11 mouse cellular contexts compared by ENCODE assay signal in the genomic region with DNA sequence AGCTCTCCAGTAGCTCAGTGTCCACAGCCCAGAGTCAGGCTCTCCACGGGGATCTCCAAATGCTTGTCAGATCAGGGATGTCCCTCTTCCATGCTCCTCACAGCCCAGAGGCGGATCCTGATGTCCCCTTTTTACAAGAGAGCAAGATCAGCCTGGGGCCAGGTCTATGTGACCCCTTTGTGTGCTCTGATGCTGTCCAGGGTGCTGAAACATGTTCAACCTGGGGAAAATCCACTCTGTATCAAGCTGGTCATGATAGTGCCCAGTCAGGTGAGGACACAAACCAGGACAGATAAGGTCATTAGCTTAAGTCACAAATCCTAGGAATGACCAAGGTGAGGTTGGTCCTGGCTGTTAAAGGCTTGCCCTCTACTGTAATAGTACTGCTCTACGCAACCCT. TPM values are rescaled to one million over a fixed set of nuclear protein-coding genes. Genes with fewer than 3 reads are reported as not detected.
DNase-seq lines count a peak whose midpoint lies in the region; ATAC-seq and TF ChIP-seq lines count a peak whose summit lies in the region.
"Had no signal": no experiment of that assay in that cellular context is flagged by ENCODE, and none has a peak within 500 bp of the region (broad histone marks: within the 10 kb centered on the region; RNA-seq: fewer than 3 reads in every experiment).

No protein-coding gene starts in this region.

- no peaks in the 10 kb centered on the region for H3K79me2 ChIP-seq in MEL (ENCODE audit: control insufficient read depth, insufficient read depth, low read length, poor library complexity)

- no peak for ATAC-seq in liver, embryonic 12.5 days
- no peak for ATAC-seq in liver, postnatal 0 days
- ATAC-seq in forebrain, embryonic 15.5 days (replicated peaks): no peak

- 41% methylated on average over 3 of the region's 3 CpGs for WGBS in liver, embryonic 12.5 days (ENCODE audit: insufficient replicate concordance)
- WGBS in liver, postnatal 0 days (ENCODE audit: insufficient replicate concordance): 54% methylated on average over 3 of the region's 3 CpGs
- 62% methylated on average over 3 of the region's 3 CpGs for WGBS in forebrain, embryonic 15.5 days

- no peaks in the 10 kb centered on the region for H3K27me3 ChIP-seq in liver, embryonic 12.5 days (replicated peaks)
- H3K27me3 ChIP-seq in MEL (ENCODE audit: control insufficient read depth in 1 of 2, insufficient read depth in 2 of 2, low read length in 2 of 2): no peaks in the 10 kb centered on the region
- H3K27me3 ChIP-seq in liver, postnatal 0 days (ENCODE audit: insufficient read depth, low read length): no peaks in the 10 kb centered on the region
- no peaks in the 10 kb centered on the region for H3K27me3 ChIP-seq in forebrain, embryonic 15.5 days
- H3K27me3 ChIP-seq: embryonic facial prominence, embryonic 13.5 days had no signal

- no peak overlapping the region for H3K27ac ChIP-seq in liver, embryonic 12.5 days
- H3K27ac ChIP-seq in MEL (ENCODE audit: control insufficient read depth, low read depth, low read length): no peak overlapping the region
- no peak overlapping the region for H3K27ac ChIP-seq in liver, postnatal 0 days (ENCODE audit: low read depth)
- H3K27ac ChIP-seq in forebrain, embryonic 15.5 days (replicated peaks): no peak overlapping the region
- H3K27ac ChIP-seq: embryonic facial prominence, embryonic 13.5 days; heart, embryonic 10.5 days had no signal

- H3K4me2 ChIP-seq in liver, embryonic 12.5 days: no peak overlapping the region
- H3K4me2 ChIP-seq in liver, postnatal 0 days (ENCODE audit: low read depth, low read length): no peak overlapping the region
- H3K4me2 ChIP-seq in forebrain, embryonic 15.5 days (replicated peaks): no peak overlapping the region
- H3K4me2 ChIP-seq: embryonic facial prominence, embryonic 13.5 days had no signal

- TF ChIP-seq CTCF in MEL (IDR thresholded peaks at IDR 0.05 in 2 of 3, conservative IDR thresholded peaks at IDR 0.05 in 1 of 3; ENCODE audit: control insufficient read depth in 1 of 3, insufficient read depth in 1 of 3, low read depth in 2 of 3, low read length in 3 of 3, poor library complexity in 1 of 3, severe bottlenecking in 1 of 3): no peak
- TF ChIP-seq CTCF in liver, postnatal 0 days (IDR thresholded peaks at IDR 0.05; ENCODE audit: low read depth): no peak

- DNase-seq in liver (peak; percentile 21), MEL (ENCODE audit: low read depth, low spot score) (peak; percentile 37)
- peak; percentile 72 for DNase-seq in embryo, embryonic 10 days (ENCODE audit: low spot score)
- DNase-seq in liver, postnatal 0 days: peak; percentile 18
- DNase-seq in cerebellum, postnatal 10 days: no peak
- DNase-seq: right cerebral cortex, postnatal 14 days; thymus, postnatal 14 days had no signal

- no peaks in the 10 kb centered on the region for H3K9me3 ChIP-seq in liver, embryonic 12.5 days (replicated peaks)
- H3K9me3 ChIP-seq in MEL (replicated peaks; ENCODE audit: insufficient read depth, low read length): no peaks in the 10 kb centered on the region
- no peaks in the 10 kb centered on the region for H3K9me3 ChIP-seq in liver, postnatal 0 days (ENCODE audit: low read length)
- no peaks in the 10 kb centered on the region for H3K9me3 ChIP-seq in forebrain, embryonic 15.5 days
- H3K9me3 ChIP-seq: embryonic facial prominence, embryonic 13.5 days; heart, embryonic 10.5 days had no signal

- no peak overlapping the region for H3K9ac ChIP-seq in liver, embryonic 12.5 days
- H3K9ac ChIP-seq in MEL (ENCODE audit: control insufficient read depth, low read depth, low read length, poor library complexity, severe bottlenecking): no peak overlapping the region
- H3K9ac ChIP-seq in liver, postnatal 0 days (replicated peaks): no peak overlapping the region
- no peak overlapping the region for H3K9ac ChIP-seq in forebrain, embryonic 15.5 days (replicated peaks)
- H3K9ac ChIP-seq: embryonic facial prominence, embryonic 13.5 days had no signal

- no peak overlapping the region for H3K4me3 ChIP-seq in liver, embryonic 12.5 days
- no peak overlapping the region for H3K4me3 ChIP-seq in MEL (ENCODE audit: control insufficient read depth in 1 of 2, insufficient read depth in 1 of 2, low read depth in 2 of 2, low read length in 2 of 2)
- H3K4me3 ChIP-seq in liver, postnatal 0 days (ENCODE audit: low read depth, low read length): no peak overlapping the region
- no peak overlapping the region for H3K4me3 ChIP-seq in forebrain, embryonic 15.5 days
- H3K4me3 ChIP-seq: embryonic facial prominence, embryonic 13.5 days; heart, embryonic 10.5 days had no signal

- no peak for TF ChIP-seq POLR2A in MEL (IDR thresholded peaks at IDR 0.05; ENCODE audit: control insufficient read depth in 1 of 2, insufficient read depth in 1 of 2, low read depth in 1 of 2, low read length in 2 of 2, poor library complexity in 1 of 2)

- no peak for TF ChIP-seq RAD21 in MEL (IDR thresholded peaks at IDR 0.05; ENCODE audit: low read depth, low read length)

- no peak for TF ChIP-seq EP300 in MEL (IDR thresholded peaks at IDR 0.05; ENCODE audit: low read depth in 1 of 2, low read length in 2 of 2)
- no peak for TF ChIP-seq EP300 in liver, postnatal 0 days (IDR thresholded peaks at IDR 0.05; ENCODE audit: low read depth)

- no peaks in the 10 kb centered on the region for H3K4me1 ChIP-seq in liver, embryonic 12.5 days
- H3K4me1 ChIP-seq in MEL (ENCODE audit: control insufficient read depth in 1 of 2, insufficient read depth in 2 of 2, low read length in 2 of 2): no peaks in the 10 kb centered on the region
- no peaks in the 10 kb centered on the region for H3K4me1 ChIP-seq in liver, postnatal 0 days (ENCODE audit: insufficient read depth)
- 0 out of 2 replicates have a peak, but pooled peaks cover 8% of the 10 kb centered on the region for H3K4me1 ChIP-seq in forebrain, embryonic 15.5 days
- H3K4me1 ChIP-seq: embryonic facial prominence, embryonic 13.5 days; heart, embryonic 10.5 days had no signal

- no peaks in the 10 kb centered on the region for H3K36me3 ChIP-seq in liver, embryonic 12.5 days
- no peaks in the 10 kb centered on the region for H3K36me3 ChIP-seq in MEL (ENCODE audit: control insufficient read depth in 1 of 2, insufficient read depth in 2 of 2, low read length in 2 of 2)
- no peaks in the 10 kb centered on the region for H3K36me3 ChIP-seq in liver, postnatal 0 days (replicated peaks; ENCODE audit: insufficient read depth, low read length)
- H3K36me3 ChIP-seq in forebrain, embryonic 15.5 days: no peaks in the 10 kb centered on the region
- H3K36me3 ChIP-seq: embryonic facial prominence, embryonic 13.5 days; heart, embryonic 10.5 days had no signal

TF ChIP-seq in MEL, 35 proteins besides CTCF, POLR2A, EP300 and RAD21:
- TF ChIP-seq USF1 (IDR thresholded peaks at IDR 0.05; ENCODE audit: low read depth, low read length) (no peak), GABPA (IDR thresholded peaks at IDR 0.05; ENCODE audit: low read depth, low read length) (no peak), GATA1 (IDR thresholded peaks at IDR 0.05; ENCODE audit: low read depth, low read length) (no peak), MYC (IDR thresholded peaks at IDR 0.05; ENCODE audit: low read depth, low read length) (no peak), USF2 (IDR thresholded peaks at IDR 0.05; ENCODE audit: borderline replicate concordance in 1 of 2, insufficient read depth in 1 of 2, low read depth in 1 of 2, low read length in 2 of 2) (no peak), KAT2A (conservative IDR thresholded peaks at IDR 0.05; ENCODE audit: low read depth, low read length) (no peak), SMC3 (IDR thresholded peaks at IDR 0.05; ENCODE audit: low read depth, low read length) (no peak), E2F4 (IDR thresholded peaks at IDR 0.05; ENCODE audit: borderline replicate concordance, low read depth, low read length) (no peak), MAX (IDR thresholded peaks at IDR 0.05; ENCODE audit: low read length) (no peak), CHD1 (IDR thresholded peaks at IDR 0.05; ENCODE audit: low read depth, low read length) (no peak), ZC3H11A (IDR thresholded peaks at IDR 0.05; ENCODE audit: low read depth, low read length) (no peak), TAL1 (IDR thresholded peaks at IDR 0.05; ENCODE audit: low read length) (no peak), POLR2AphosphoS5 (IDR thresholded peaks at IDR 0.05; ENCODE audit: borderline replicate concordance, low read depth, low read length) (no peak), MEF2A (IDR thresholded peaks at IDR 0.05; ENCODE audit: extremely low read depth, insufficient replicate concordance, low read depth, low read length, poor library complexity, severe bottlenecking) (no peak), NELFE (IDR thresholded peaks at IDR 0.05; ENCODE audit: low read depth, low read length) (no peak), SIN3A (IDR thresholded peaks at IDR 0.05; ENCODE audit: low read length) (no peak), ZKSCAN1 (IDR thresholded peaks at IDR 0.05; ENCODE audit: low read depth, low read length) (no peak), ZMIZ1 (IDR thresholded peaks at IDR 0.05; ENCODE audit: low read depth, low read length) (no peak), MAZ (IDR thresholded peaks at IDR 0.05; ENCODE audit: low read depth, low read length) (no peak), UBTF (IDR thresholded peaks at IDR 0.05; ENCODE audit: borderline replicate concordance, insufficient read depth, low read depth, low read length) (no peak)

RNA-seq across cellular contexts. Expression of gene Sod3, which starts 48.0 kb away (rescaled TPM):
- 1.9 and 2.0 TPM in 2 replicates for polyA plus RNA-seq in liver, embryonic 12.5 days (2016; fragmentation: Nextera tagmentation; extraction: Ambion mirVana)
- not detected in 2 replicates for total RNA-seq in MEL (2012; rRNA removed)
- not detected for polyA plus RNA-seq in MEL (2012; ENCODE audit: insufficient read depth in 1 of 2, insufficient read length in 2 of 2, low read depth in 1 of 2, low replicate concordance in 2 of 2, missing spikeins in 1 of 2)
- 19.5 and 23.0 TPM in 2 replicates for polyA plus RNA-seq in liver, postnatal 0 days (2015; fragmentation: Nextera tagmentation; extraction: Ambion mirVana)
- polyA plus RNA-seq in forebrain, embryonic 15.5 days (2015; fragmentation: Nextera tagmentation; extraction: Ambion mirVana): 0.89 and 1.2 TPM in 2 replicates

RNA-seq across cellular contexts. Expression of gene Ccdc149, which starts 59.8 kb away (rescaled TPM):
- 0.72 and 0.74 TPM in 2 replicates for polyA plus RNA-seq in liver, embryonic 12.5 days (2016; fragmentation: Nextera tagmentation; extraction: Ambion mirVana)
- not detected in 2 replicates for total RNA-seq in MEL (2012; rRNA removed)
- not detected for polyA plus RNA-seq in MEL (2012; ENCODE audit: insufficient read depth in 1 of 2, insufficient read length in 2 of 2, low read depth in 1 of 2, low replicate concordance in 2 of 2, missing spikeins in 1 of 2)
- 0.89 and 0.98 TPM in 2 replicates for polyA plus RNA-seq in liver, postnatal 0 days (2015; fragmentation: Nextera tagmentation; extraction: Ambion mirVana)
- 11.2 and 11.7 TPM in 2 replicates for polyA plus RNA-seq in forebrain, embryonic 15.5 days (2015; fragmentation: Nextera tagmentation; extraction: Ambion mirVana)

Comparison
In these comparisons a context has a peak if more than half of its experiments do, and no peak if none do; other contexts are left out.
1. DNase-seq: peak in liver (single experiment), MEL (single experiment), embryo, embryonic 10 days (single experiment) and liver, postnatal 0 days (single experiment); none in cerebellum, postnatal 10 days (0 of 2).